ENCODE assay signal across 25 mouse cellular contexts in genomic region chr12:80444525-80445109, GRCm38 (mm10). TPM values are rescaled to one million over a fixed set of nuclear protein-coding genes. Genes with fewer than 3 reads are reported as not detected.
DNase-seq lines count a peak whose midpoint lies in the region; ATAC-seq and TF ChIP-seq lines count a peak whose summit lies in the region.
"Had no signal": no experiment of that assay in that cellular context is flagged by ENCODE, and none has a peak within 500 bp of the region (broad histone marks: within the 10 kb centered on the region; RNA-seq: fewer than 3 reads in every experiment).

No protein-coding gene starts in this region.

- 86% methylated on average over 9 of the region's 9 CpGs for WGBS in forebrain, embryonic 10.5 days
- 89% methylated on average over 9 of the region's 9 CpGs for WGBS in forebrain, embryonic 11.5 days

- no peaks in the 10 kb centered on the region for H3K4me1 ChIP-seq in forebrain, embryonic 10.5 days
- no peaks in the 10 kb centered on the region for H3K4me1 ChIP-seq in forebrain, embryonic 11.5 days (replicated peaks; ENCODE audit: control insufficient read depth, insufficient read depth, low read length)
- no peaks in the 10 kb centered on the region for H3K4me1 ChIP-seq in ES-E14 (ENCODE audit: control insufficient read depth in 2 of 2, insufficient read depth in 2 of 2, low read length in 2 of 2, poor library complexity in 1 of 2)
- H3K4me1 ChIP-seq: embryonic facial prominence, embryonic 13.5 days; embryonic facial prominence, embryonic 15.5 days; forebrain, embryonic 12.5 days had no signal

- peak; percentile 11 for DNase-seq in forebrain, embryonic 10.5 days (ENCODE audit: extremely low spot score, low spot score)
- DNase-seq in forebrain, embryonic 11.5 days (ENCODE audit: low spot score) = no peak
- peak; percentile 52 for DNase-seq in A20 (ENCODE audit: low read depth, low spot score)
- no peak for DNase-seq in ES-E14 (ENCODE audit: low read depth, low spot score)
- peak; percentile 20 for DNase-seq in ZHBTc4 (ENCODE audit: low read depth, low spot score)
- no peak for DNase-seq in adrenal gland, adult 2 months
- DNase-seq: adrenal gland, postnatal 10 days; adrenal gland, postnatal 25 days; cerebellum, adult 11 months; cerebellum, adult 18-20 months; cerebellum, adult 8-10 months; cerebellum, adult 9-11 months; cerebellum, postnatal 14 days; cerebellum, postnatal 36 days; embryo, embryonic 11 days had no signal

- no peaks in the 10 kb centered on the region for H3K27me3 ChIP-seq in forebrain, embryonic 10.5 days (ENCODE audit: poor library complexity, severe bottlenecking)
- no peaks in the 10 kb centered on the region for H3K27me3 ChIP-seq in forebrain, embryonic 11.5 days (ENCODE audit: control insufficient read depth, insufficient read depth, low read length)
- H3K27me3 ChIP-seq: embryonic facial prominence, embryonic 13.5 days; embryonic facial prominence, embryonic 15.5 days had no signal

- H3K9me3 ChIP-seq in forebrain, embryonic 10.5 days = no peaks in the 10 kb centered on the region
- no peaks in the 10 kb centered on the region for H3K9me3 ChIP-seq in forebrain, embryonic 11.5 days (ENCODE audit: control insufficient read depth, low read length)
- H3K9me3 ChIP-seq in ES-E14 (ENCODE audit: control insufficient read depth, insufficient read depth, low read depth, low read length) = no peaks in the 10 kb centered on the region
- H3K9me3 ChIP-seq: embryonic facial prominence, embryonic 13.5 days; embryonic facial prominence, embryonic 15.5 days; forebrain, embryonic 12.5 days; G1E had no signal

- no peak for ATAC-seq in forebrain, embryonic 11.5 days (replicated peaks; ENCODE audit: low FRiP score)
- no peak for ATAC-seq in CD4-positive, CD25-positive, alpha-beta regulatory T cell, adult 4 months
- ATAC-seq: activated CD4-positive, CD25-positive, alpha-beta regulatory T cell, adult 4 months; forebrain, embryonic 14.5 days; forebrain, embryonic 16.5 days; Patski had no signal

- no peak overlapping the region for H3K4me3 ChIP-seq in forebrain, embryonic 10.5 days
- H3K4me3 ChIP-seq in forebrain, embryonic 11.5 days (ENCODE audit: low read depth, low read length) = no peak overlapping the region
- H3K4me3 ChIP-seq in ES-E14 (ENCODE audit: insufficient read depth in 1 of 2, low read depth in 1 of 2, low read length in 2 of 2, poor library complexity in 1 of 2, severe bottlenecking in 1 of 2) = no peak overlapping the region
- H3K4me3 ChIP-seq: embryonic facial prominence, embryonic 13.5 days; embryonic facial prominence, embryonic 15.5 days; erythroblast, embryonic 14.5 days; forebrain, embryonic 12.5 days had no signal

- no peak overlapping the region for H3K9ac ChIP-seq in forebrain, embryonic 11.5 days (ENCODE audit: low read length)
- no peak overlapping the region for H3K9ac ChIP-seq in ES-E14 (ENCODE audit: insufficient read depth, low read depth, low read length, poor library complexity, severe bottlenecking)
- H3K9ac ChIP-seq: embryonic facial prominence, embryonic 13.5 days; embryonic facial prominence, embryonic 15.5 days; forebrain, embryonic 12.5 days had no signal

- no peaks in the 10 kb centered on the region for H3K36me3 ChIP-seq in forebrain, embryonic 10.5 days (replicated peaks)
- H3K36me3 ChIP-seq in forebrain, embryonic 11.5 days (ENCODE audit: control insufficient read depth, insufficient read depth, low read length) = no peaks in the 10 kb centered on the region
- H3K36me3 ChIP-seq in ES-E14 (ENCODE audit: control insufficient read depth, insufficient read depth, low read length, poor library complexity, severe bottlenecking) = no peaks in the 10 kb centered on the region
- H3K36me3 ChIP-seq: embryonic facial prominence, embryonic 13.5 days; embryonic facial prominence, embryonic 15.5 days; forebrain, embryonic 12.5 days; G1E had no signal

- H3K27ac ChIP-seq in forebrain, embryonic 10.5 days = no peak overlapping the region
- no peak overlapping the region for H3K27ac ChIP-seq in forebrain, embryonic 11.5 days (ENCODE audit: low read depth, low read length)
- no peak overlapping the region for H3K27ac ChIP-seq in ES-E14 (ENCODE audit: insufficient read depth, low read depth, low read length, poor library complexity, severe bottlenecking)
- H3K27ac ChIP-seq: embryonic facial prominence, embryonic 13.5 days; embryonic facial prominence, embryonic 15.5 days; forebrain, embryonic 12.5 days had no signal

- no peak overlapping the region for H3K4me2 ChIP-seq in forebrain, embryonic 11.5 days (ENCODE audit: low read depth, low read length, severe bottlenecking)
- H3K4me2 ChIP-seq: embryonic facial prominence, embryonic 13.5 days; embryonic facial prominence, embryonic 15.5 days; forebrain, embryonic 12.5 days had no signal

- in situ Hi-C loops in ES-E14 (cut with MboI; ENCODE audit: low sequenced_read_pairs in 2 of 2, unreplicated experiment in 2 of 2) = no loop called here

TF ChIP-seq in ES-E14, 5 proteins besides CTCF, POLR2A, EP300 and RAD21:
- TF ChIP-seq ZNF384 (IDR thresholded peaks at IDR 0.05; ENCODE audit: low read depth, low read length) (peak; percentile 82), CHD2 (IDR thresholded peaks at IDR 0.05; ENCODE audit: low read depth, low read length) (no peak)

RNA-seq across cellular contexts. Expression of gene Dcaf5, which starts 8.2 kb away (rescaled TPM):
- polyA plus RNA-seq in forebrain, embryonic 10.5 days (2016; fragmentation: Nextera tagmentation; extraction: Ambion mirVana) = 11.9 and 13.3 TPM in 2 replicates
- 12.5 and 14.6 TPM in 2 replicates for polyA plus RNA-seq in forebrain, embryonic 11.5 days (2014; fragmentation: Nextera tagmentation; extraction: Ambion mirVana)
- 5.8 and 9.0 TPM in 2 replicates for total RNA-seq in ES-E14 (2012; rRNA removed)
- total RNA-seq in adrenal gland, adult 2 months (2021) = 10 to 100 TPM; 29.0 to 32.5 TPM
- 19.6 and 20.7 TPM in 2 replicates for polyA plus RNA-seq in adrenal gland, adult 2 months (2012; rRNA removed)
- 10 to 100 TPM; 14.9 to 18.2 TPM for polyA plus RNA-seq in CD4-positive, CD25-positive, alpha-beta regulatory T cell, adult 4 months (2017; shearing (Covaris generic))

RNA-seq across cellular contexts. Expression of gene Exd2, which starts 18.3 kb away (rescaled TPM):
- 31.9 and 33.5 TPM in 2 replicates for polyA plus RNA-seq in forebrain, embryonic 10.5 days (2016; fragmentation: Nextera tagmentation; extraction: Ambion mirVana)
- 49.5 and 51.7 TPM in 2 replicates for polyA plus RNA-seq in forebrain, embryonic 11.5 days (2014; fragmentation: Nextera tagmentation; extraction: Ambion mirVana)
- total RNA-seq in ES-E14 (2012; rRNA removed) = 34.8 and 45.8 TPM in 2 replicates
- total RNA-seq in adrenal gland, adult 2 months (2021) = 10 to 100 TPM; 16.3 to 20.5 TPM
- 7.1 and 7.8 TPM in 2 replicates for polyA plus RNA-seq in adrenal gland, adult 2 months (2012; rRNA removed)
- polyA plus RNA-seq in CD4-positive, CD25-positive, alpha-beta regulatory T cell, adult 4 months (2017; shearing (Covaris generic)) = 10 to 100 TPM; 17.7 to 35.3 TPM

Comparison
In these comparisons a context has a peak if more than half of its experiments do, and no peak if none do; other contexts are left out.
1. DNase-seq: peak in forebrain, embryonic 10.5 days (single experiment), A20 (single experiment) and ZHBTc4 (single experiment); none in forebrain, embryonic 11.5 days (single experiment), ES-E14 (single experiment) and adrenal gland, adult 2 months (single experiment).